Mouse (Mus musculus) kidney, embryonic 15.5 days (tissue): ENCODE results near the gene Itgav. TPM values are rescaled to one million over a fixed set of nuclear protein-coding genes. Genes with fewer than 3 reads are reported as not detected.

Experiments used
- ATAC-seq: fragments of 200-750 bp; cut with Nextera tagmentation; replicated peaks from 2 replicates; pipeline ENCODE4 v1.8.0; 2017; ENCODE audit warnings: moderate TSS enrichment; ENCODE audit not compliant: low FRiP score
- H3K27ac ChIP-seq: fragments of 300-500 bp; sonication (generic); 2 replicates; pipeline ENCODE4 v1.5.1; 2015; ENCODE audit warnings: mild to moderate bottlenecking, inconsistent platforms
- H3K27me3 ChIP-seq: fragments of 300-500 bp; sonication (generic); 2 replicates; pipeline ENCODE4 v1.6.1; 2015; ENCODE audit warnings: inconsistent platforms
- H3K36me3 ChIP-seq: fragments of 300-500 bp; sonication (generic); 2 replicates; pipeline ENCODE4 v1.6.1; 2015; ENCODE audit warnings: inconsistent platforms
- H3K4me1 ChIP-seq: fragments of 300-500 bp; sonication (generic); 2 replicates; pipeline ENCODE4 v1.6.1; 2015; ENCODE audit warnings: inconsistent platforms
- H3K4me2 ChIP-seq: fragments of 300-500 bp; sonication (generic); 2 replicates; pipeline ENCODE4 v1.6.1; 2015; ENCODE audit warnings: moderate library complexity, mild to moderate bottlenecking, inconsistent platforms
- H3K4me3 ChIP-seq: fragments of 300-500 bp; sonication (generic); replicated peaks from 2 replicates; pipeline ENCODE4 v1.5.1; 2015; ENCODE audit warnings: mild to moderate bottlenecking, inconsistent platforms
- H3K9ac ChIP-seq: fragments of 300-500 bp; sonication (generic); 2 replicates; pipeline ENCODE4 v1.6.1; 2015; ENCODE audit warnings: mild to moderate bottlenecking, inconsistent platforms
- H3K9me3 ChIP-seq: fragments of 300-500 bp; sonication (generic); replicated peaks from 2 replicates; pipeline ENCODE4 v1.6.1; 2016; ENCODE audit warnings: inconsistent platforms
- WGBS: fragments of 180-500 bp; shearing (Covaris S2); methylation state at CpG from one replicate; pipeline ENCODE4 v1.1.7; 2015; ENCODE audit warnings: mixed read lengths; 5-methylcytosine and 5-hydroxymethylcytosine counted together
- polyA plus RNA-seq: library from polyadenylated mRNA; unstranded; fragments of >200 nt; fragmentation: Nextera tagmentation; extraction: Ambion mirVana; gene quantifications from 2 replicates; pipeline ENCODE4 v1.2.1, GENCODE M21; 2015

The Itgav gene
- polyA plus RNA-seq, 1 experiment from 2014 or later, result 101 TPM

GRCm38 (mm10) chr2:83758606-83759215 lies 34.5 kb downstream of the Itgav start:
- Histone ChIP-seq H3K4me3 (peak overlapping the region; percentile 10), H3K4me2 (peak overlapping the region; percentile 38), H3K27me3 (no peaks in the 10 kb centered on the region), H3K9ac (no peak overlapping the region), H3K4me1 (peaks cover 20% of the 10 kb centered on the region), H3K9me3 (no peaks in the 10 kb centered on the region), H3K27ac (peak overlapping the region; percentile 90), H3K36me3 (peaks cover 28% of the 10 kb centered on the region)
- ATAC-seq, result peak; percentile 88
- 23% methylated on average over 7 of the region's 7 CpGs for whole genome bisulfite sequencing

DNA sequence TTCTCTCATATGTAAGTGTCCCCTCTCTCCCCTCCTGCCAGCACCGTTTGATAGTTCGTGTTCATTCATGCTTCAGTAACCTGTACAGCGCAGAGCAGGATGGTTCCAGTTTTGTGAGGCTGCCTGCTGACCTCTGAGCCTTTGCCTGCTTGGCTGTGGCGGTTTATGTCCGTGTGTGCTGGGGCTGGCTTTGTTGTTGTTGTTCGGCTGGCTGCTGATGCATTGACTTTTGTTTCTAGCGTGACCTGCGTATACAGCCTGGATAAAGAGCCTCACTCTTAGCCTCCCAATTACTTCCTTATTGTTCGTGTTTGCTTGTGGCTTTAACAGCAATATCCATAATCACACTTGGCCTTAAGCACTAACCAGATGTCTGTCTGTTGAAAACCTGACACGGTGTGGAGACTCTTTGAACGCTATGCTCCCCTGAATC lies 35.0 kb downstream of the Itgav start:
- H3K4me1 ChIP-seq, result peaks cover 20% of the 10 kb centered on the region
- no peaks in the 10 kb centered on the region for H3K27me3 ChIP-seq
- H3K9me3 ChIP-seq, result no peaks in the 10 kb centered on the region
- peaks cover 27% of the 10 kb centered on the region for H3K36me3 ChIP-seq
- ATAC-seq, result peak; percentile 96
- H3K4me2 ChIP-seq, result peak overlapping the region; percentile 38
- whole genome bisulfite sequencing, result 29% methylated on average over 11 of the region's 11 CpGs
- peak overlapping the region; percentile 90 for H3K27ac ChIP-seq
- H3K9ac ChIP-seq, result no peak overlapping the region
- H3K4me3 ChIP-seq, result peak overlapping the region; percentile 10

DNA sequence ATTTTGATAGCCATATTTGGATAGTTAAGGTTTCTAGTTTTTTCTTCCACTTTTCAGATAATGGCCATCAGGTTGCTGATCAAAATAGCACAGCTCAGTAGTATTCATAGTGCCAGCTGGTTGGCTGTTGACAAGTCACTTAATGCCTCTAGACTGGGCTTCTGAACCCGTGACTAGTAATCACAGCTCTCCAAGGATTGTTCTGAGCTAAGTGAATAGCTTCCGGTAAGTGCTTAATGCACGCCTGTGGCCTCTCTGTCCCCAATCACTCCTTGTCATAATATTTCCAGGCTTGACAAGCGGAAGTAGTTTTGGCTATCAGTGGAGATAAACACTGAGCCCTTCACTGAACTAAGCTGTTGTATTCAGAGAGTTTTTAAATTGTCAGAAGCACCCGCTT lies 35.5 kb downstream of the Itgav start:
- H3K27ac ChIP-seq, result peak overlapping the region; percentile 90
- H3K9ac ChIP-seq, result no peak overlapping the region
- no peaks in the 10 kb centered on the region for H3K9me3 ChIP-seq
- peaks cover 27% of the 10 kb centered on the region for H3K36me3 ChIP-seq
- WGBS, result 48% methylated on average over 5 of the region's 5 CpGs
- peaks cover 18% of the 10 kb centered on the region for H3K4me1 ChIP-seq
- no peak overlapping the region for H3K4me3 ChIP-seq
- peak; percentile 61 for ATAC-seq
- peak overlapping the region; percentile 38; the same call in 1 of the 2 replicates for H3K4me2 ChIP-seq
- no peaks in the 10 kb centered on the region for H3K27me3 ChIP-seq

DNA sequence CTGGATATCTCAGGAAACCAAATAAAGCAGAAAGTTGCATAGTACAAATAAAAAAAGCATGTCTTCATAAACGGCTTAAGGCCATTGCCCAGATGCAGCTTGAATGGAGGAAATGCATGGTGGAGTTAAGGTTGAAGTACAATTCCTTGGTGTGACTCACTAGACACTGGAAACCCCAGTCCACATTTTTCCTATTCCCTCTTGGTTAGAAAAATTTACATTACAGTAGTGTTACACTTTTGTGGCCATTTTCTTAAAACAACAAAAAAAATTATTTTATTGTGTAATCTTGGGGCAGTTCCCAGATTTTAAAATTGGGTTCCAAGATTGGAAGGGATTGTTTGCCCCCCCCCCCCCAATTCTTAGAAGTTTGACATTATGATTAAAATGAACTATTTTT lies 35.9 kb downstream of the Itgav start:
- Histone ChIP-seq H3K9me3 (no peaks in the 10 kb centered on the region), H3K36me3 (peaks cover 27% of the 10 kb centered on the region), H3K4me1 (peaks cover 18% of the 10 kb centered on the region), H3K27ac (peak overlapping the region; percentile 90), H3K4me3 (no peak overlapping the region), H3K4me2 (no peak overlapping the region), H3K27me3 (no peaks in the 10 kb centered on the region), H3K9ac (no peak overlapping the region)
- no peak for ATAC-seq
- WGBS, result 64% methylated on average over 1 of the region's 1 CpGs

DNA sequence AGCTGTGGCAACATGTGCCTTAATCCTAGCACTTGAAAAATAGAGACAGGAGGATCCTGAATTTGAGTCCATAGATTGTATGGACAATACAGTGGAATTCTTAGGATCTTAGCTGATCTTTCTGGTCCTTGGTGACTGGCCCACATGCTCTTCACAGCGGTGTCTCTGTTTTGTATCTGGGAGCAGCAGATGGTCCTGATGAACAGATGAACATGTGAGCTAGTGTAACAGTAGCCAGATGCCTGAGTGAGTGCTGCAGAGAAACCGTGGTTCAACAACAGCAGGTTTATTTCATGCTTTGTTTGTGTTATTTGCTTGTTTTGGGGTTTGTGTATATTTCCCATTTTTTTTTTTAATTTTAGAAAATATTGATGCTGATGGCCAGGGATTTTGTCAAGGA lies 37.3 kb downstream of the Itgav start:
- no peak for ATAC-seq
- Histone ChIP-seq H3K4me3 (no peak overlapping the region), H3K9ac (no peak overlapping the region), H3K4me1 (peaks cover 18% of the 10 kb centered on the region), H3K9me3 (no peaks in the 10 kb centered on the region), H3K36me3 (peaks cover 23% of the 10 kb centered on the region), H3K27ac (no peak overlapping the region), H3K4me2 (no peak overlapping the region), H3K27me3 (no peaks in the 10 kb centered on the region)
- WGBS, result 81% methylated on average over 2 of the region's 2 CpGs

GRCm38 (mm10) chr2:83762106-83762855 lies 38.1 kb downstream of the Itgav start:
- Histone ChIP-seq H3K27me3 (no peaks in the 10 kb centered on the region), H3K36me3 (peaks cover 24% of the 10 kb centered on the region), H3K4me1 (peaks cover 18% of the 10 kb centered on the region), H3K9ac (no peak overlapping the region), H3K4me3 (no peak overlapping the region), H3K27ac (no peak overlapping the region), H3K9me3 (no peaks in the 10 kb centered on the region), H3K4me2 (no peak overlapping the region)
- 85% methylated on average over 7 of the region's 7 CpGs for WGBS
- no peak for ATAC-seq

- peak overlapping the region; percentile 22; the same call in 1 of the 2 replicates for H3K27ac ChIP-seq
- no peak overlapping the region for H3K4me2 ChIP-seq
- H3K9me3 ChIP-seq, result no peaks in the 10 kb centered on the region
- peak; percentile 64; the same call in 1 of the 2 replicates for ATAC-seq
- 27% methylated on average over 6 of the region's 6 CpGs for WGBS
- H3K27me3 ChIP-seq, result no peaks in the 10 kb centered on the region
- H3K36me3 ChIP-seq, result peaks cover 47% of the 10 kb centered on the region
- H3K4me3 ChIP-seq, result no peak overlapping the region
- no peaks in the 10 kb centered on the region for H3K4me1 ChIP-seq
- H3K9ac ChIP-seq, result no peak overlapping the region
Measured at GRCm38 (mm10) chr2:83766058-83766457, 41.9 kb downstream of the Itgav start.

- 0 out of 2 replicates have a peak overlapping the region, but pooled peaks have one; percentile 22 for H3K27ac ChIP-seq
- no peak for ATAC-seq
- WGBS, result 92% methylated on average over 1 of the region's 1 CpGs
- H3K4me2 ChIP-seq, result no peak overlapping the region
- no peaks in the 10 kb centered on the region for H3K4me1 ChIP-seq
- no peak overlapping the region for H3K4me3 ChIP-seq
- H3K9me3 ChIP-seq, result no peaks in the 10 kb centered on the region
- no peak overlapping the region for H3K9ac ChIP-seq
- peaks cover 51% of the 10 kb centered on the region for H3K36me3 ChIP-seq
- H3K27me3 ChIP-seq, result no peaks in the 10 kb centered on the region
Measured at GRCm38 (mm10) chr2:83766878-83767277, 42.7 kb downstream of the Itgav start.

- Histone ChIP-seq H3K9me3 (no peaks in the 10 kb centered on the region), H3K9ac (no peak overlapping the region), H3K4me3 (no peak overlapping the region), H3K36me3 (peaks cover 67% of the 10 kb centered on the region), H3K27me3 (no peaks in the 10 kb centered on the region), H3K27ac (no peak overlapping the region), H3K4me2 (no peak overlapping the region), H3K4me1 (no peaks in the 10 kb centered on the region)
- no peak for ATAC-seq
- 93% methylated on average over 4 of the region's 4 CpGs for WGBS
Measured at GRCm38 (mm10) chr2:83768311-83769047, 44.3 kb downstream of the Itgav start.

- H3K4me1 ChIP-seq, result no peaks in the 10 kb centered on the region
- no peak overlapping the region for H3K9ac ChIP-seq
- H3K9me3 ChIP-seq, result no peaks in the 10 kb centered on the region
- no peak overlapping the region for H3K4me3 ChIP-seq
- H3K27me3 ChIP-seq, result no peaks in the 10 kb centered on the region
- peak; percentile 69; the same call in 1 of the 2 replicates for ATAC-seq
- H3K36me3 ChIP-seq, result peaks cover 83% of the 10 kb centered on the region
- no peak overlapping the region for H3K4me2 ChIP-seq
- H3K27ac ChIP-seq, result no peak overlapping the region
- WGBS, result 61% methylated on average over 7 of the region's 7 CpGs
Measured at GRCm38 (mm10) chr2:83771155-83771812, 47.1 kb downstream of the Itgav start.

DNA sequence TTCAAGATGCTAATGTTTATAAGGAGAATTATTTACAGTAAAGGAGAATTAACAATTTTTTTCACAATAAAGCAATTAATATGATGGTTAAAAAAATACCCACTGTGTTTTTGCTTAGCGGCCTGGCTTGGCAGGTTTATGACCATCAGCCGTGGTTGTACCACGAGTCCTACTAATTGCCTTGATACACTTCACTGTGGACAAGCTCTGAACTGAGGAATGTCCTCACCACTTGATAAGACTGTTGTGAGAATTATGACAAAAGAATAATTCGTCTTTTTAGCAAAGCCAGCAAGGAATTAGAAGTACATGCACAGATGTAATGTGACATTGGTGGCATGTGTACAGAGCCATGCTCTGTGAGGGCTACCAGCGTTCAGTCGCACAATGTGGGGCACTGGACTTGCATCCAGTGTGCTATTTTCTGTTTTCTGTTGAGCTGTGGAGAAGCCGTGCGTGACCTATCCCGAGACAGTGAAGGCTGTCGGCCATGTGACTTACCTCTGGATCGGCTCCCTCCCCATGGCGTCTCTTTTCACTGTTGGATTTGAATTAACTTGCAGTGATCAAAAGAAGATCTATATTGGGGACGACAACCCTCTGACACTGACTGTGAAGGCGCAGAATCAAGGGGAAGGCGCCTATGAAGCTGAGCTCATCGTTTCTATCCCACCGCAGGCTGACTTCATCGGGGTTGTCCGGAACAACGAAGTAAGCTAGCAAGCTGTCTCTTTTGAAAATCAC lies 67.3 kb downstream of the Itgav start:
- no peaks in the 10 kb centered on the region for H3K4me1 ChIP-seq
- H3K27ac ChIP-seq, result no peak overlapping the region
- no peak overlapping the region for H3K9ac ChIP-seq
- H3K9me3 ChIP-seq, result no peaks in the 10 kb centered on the region
- WGBS, result 87% methylated on average over 20 of the region's 20 CpGs
- peaks cover 74% of the 10 kb centered on the region for H3K36me3 ChIP-seq
- no peak overlapping the region for H3K4me2 ChIP-seq
- no peak for ATAC-seq
- H3K4me3 ChIP-seq, result no peak overlapping the region
- no peaks in the 10 kb centered on the region for H3K27me3 ChIP-seq
